In genomic region chr16:18718040-18718439, GRCm38 (mm10) we compare ENCODE assay signal across 19 mouse cellular contexts. TPM values are rescaled to one million over a fixed set of nuclear protein-coding genes. Genes with fewer than 3 reads are reported as not detected.
A peak's percentile ranks its signal among the peaks of the same experiment; 100 is the strongest.
DNase-seq lines count a peak whose midpoint lies in the region; ATAC-seq and TF ChIP-seq lines count a peak whose summit lies in the region.
"Had no signal": no experiment of that assay in that cellular context is flagged by ENCODE, and none has a peak within 500 bp of the region (broad histone marks: within the 10 kb centered on the region; RNA-seq: fewer than 3 reads in every experiment).

No protein-coding gene starts in this region.

- 19% methylated on average over 2 of the region's 2 CpGs for WGBS in kidney, postnatal 0 days

- TF ChIP-seq CTCF in kidney, postnatal 0 days (IDR thresholded peaks at IDR 0.05; ENCODE audit: low read depth), result no peak

- H3K27ac ChIP-seq in kidney, postnatal 0 days, result no peak overlapping the region
- H3K27ac ChIP-seq: hindbrain, embryonic 14.5 days; limb, embryonic 12.5 days; neural tube, embryonic 15.5 days; stomach, embryonic 15.5 days had no signal

- H3K4me1 ChIP-seq in kidney, postnatal 0 days (replicated peaks; ENCODE audit: insufficient read depth, low read length), result no peaks in the 10 kb centered on the region
- H3K4me1 ChIP-seq: limb, embryonic 12.5 days; neural tube, embryonic 15.5 days; stomach, embryonic 15.5 days had no signal

- no peaks in the 10 kb centered on the region for H3K36me3 ChIP-seq in kidney, postnatal 0 days (ENCODE audit: insufficient read depth, low read length)
- H3K36me3 ChIP-seq: limb, embryonic 12.5 days; neural tube, embryonic 15.5 days; stomach, embryonic 15.5 days had no signal

- no peak for ATAC-seq in kidney, postnatal 0 days (replicated peaks; ENCODE audit: low FRiP score, low read depth)
- ATAC-seq in inflammation-experienced regulatory T-cells, adult 6 months, result no peak
- ATAC-seq: activated CD4-positive, CD25-positive, alpha-beta regulatory T cell, adult 4 months; forebrain, embryonic 16.5 days had no signal

- no peak overlapping the region for H3K9ac ChIP-seq in kidney, postnatal 0 days (ENCODE audit: low read depth, low read length)
- H3K9ac ChIP-seq: hindbrain, embryonic 14.5 days; limb, embryonic 12.5 days; neural tube, embryonic 15.5 days; stomach, embryonic 15.5 days had no signal

- H3K9me3 ChIP-seq in kidney, postnatal 0 days (replicated peaks; ENCODE audit: low read length), result no peaks in the 10 kb centered on the region
- H3K9me3 ChIP-seq: limb, embryonic 12.5 days; neural tube, embryonic 15.5 days; stomach, embryonic 15.5 days had no signal

- DNase-seq in heart, adult 11 months, result peak; percentile 94
- DNase-seq in heart, adult 8-10 months (ENCODE audit: low spot score), result no peak
- peak; percentile 47 for DNase-seq in adrenal gland, adult 8-10 months
- peak; percentile 28 for DNase-seq in kidney, postnatal 0 days (ENCODE audit: low spot score)
- peak; percentile 62 for DNase-seq in lung, postnatal 10 days
- no peak for DNase-seq in retina, embryonic 14.5 days (ENCODE audit: low spot score)
- no peak for DNase-seq in ovary, postnatal 14 days (ENCODE audit: low spot score)
- DNase-seq: cerebellum, postnatal 14 days; heart, postnatal 14 days; right cerebral cortex, adult 18-20 months; spleen, adult 18-20 months had no signal

- H3K4me3 ChIP-seq in kidney, postnatal 0 days (replicated peaks; ENCODE audit: low read depth, low read length), result no peak overlapping the region
- H3K4me3 ChIP-seq: erythroblast, embryonic 14.5 days; limb, embryonic 12.5 days; neural tube, embryonic 15.5 days; stomach, embryonic 15.5 days had no signal

- no peaks in the 10 kb centered on the region for H3K27me3 ChIP-seq in kidney, postnatal 0 days (ENCODE audit: insufficient read depth, low read length)
- H3K27me3 ChIP-seq: limb, embryonic 12.5 days; neural tube, embryonic 15.5 days; stomach, embryonic 15.5 days had no signal

- H3K4me2 ChIP-seq in kidney, postnatal 0 days (ENCODE audit: low read length), result no peak overlapping the region
- H3K4me2 ChIP-seq: hindbrain, embryonic 14.5 days; limb, embryonic 12.5 days; neural tube, embryonic 15.5 days; stomach, embryonic 15.5 days had no signal

RNA-seq across cellular contexts. Expression of gene Cldn5, which starts 58.6 kb away (rescaled TPM):
- 10 to 100 TPM; 13.1 to 24.3 (median 15.1) TPM for total RNA-seq in heart, adult 8-10 months (2022)
- total RNA-seq in adrenal gland, adult 8-10 months (2022), result 10 to 100 TPM in 1 of 4 experiments, 1 to 10 TPM in 3; 7.8 to 12.2 (median 9.4) TPM
- 107 and 113 TPM in 2 replicates for polyA plus RNA-seq in kidney, postnatal 0 days (2015; fragmentation: Nextera tagmentation; extraction: Ambion mirVana)
- polyA plus RNA-seq in inflammation-experienced regulatory T-cells, adult 6 months (2017; shearing (Covaris generic)), result not detected
- polyA plus RNA-seq: activated CD4-positive, CD25-positive, alpha-beta regulatory T cell, adult 4 months had no signal

Comparison
In these comparisons a context has a peak if more than half of its experiments do, and no peak if none do; other contexts are left out.
1. DNase-seq: peak in heart, adult 11 months (single experiment), adrenal gland, adult 8-10 months (single experiment), kidney, postnatal 0 days (single experiment) and lung, postnatal 10 days (single experiment); none in heart, adult 8-10 months (single experiment), retina, embryonic 14.5 days (single experiment) and ovary, postnatal 14 days (single experiment).